Mouse (Mus musculus) layer of hippocampus, postnatal 25 days (tissue): Measurements from ENCODE around the gene Rnpep. TPM values are rescaled to one million over a fixed set of nuclear protein-coding genes. Genes with fewer than 3 reads are reported as not detected.
A peak's percentile ranks its signal among the peaks of the same experiment; 100 is the strongest.

Experiments
- DNase-seq, 2 experiments: peaks; one replicate each; pipeline ENCODE4 v3.0.0; 2022; ENCODE audit warnings: mixed read lengths in 2 of 2, low spot score in 1 of 2; ENCODE audit errors: extremely low spot score in 1 of 2
- total RNA-seq, 2 experiments: library from RNA; stranded (reverse); gene quantifications; 2 replicates each; pipeline ENCODE4 v1.2.3; 2021

Gene Rnpep
- total RNA-seq: 10 to 100 TPM; 51.3 to 57.3 TPM

DNA sequence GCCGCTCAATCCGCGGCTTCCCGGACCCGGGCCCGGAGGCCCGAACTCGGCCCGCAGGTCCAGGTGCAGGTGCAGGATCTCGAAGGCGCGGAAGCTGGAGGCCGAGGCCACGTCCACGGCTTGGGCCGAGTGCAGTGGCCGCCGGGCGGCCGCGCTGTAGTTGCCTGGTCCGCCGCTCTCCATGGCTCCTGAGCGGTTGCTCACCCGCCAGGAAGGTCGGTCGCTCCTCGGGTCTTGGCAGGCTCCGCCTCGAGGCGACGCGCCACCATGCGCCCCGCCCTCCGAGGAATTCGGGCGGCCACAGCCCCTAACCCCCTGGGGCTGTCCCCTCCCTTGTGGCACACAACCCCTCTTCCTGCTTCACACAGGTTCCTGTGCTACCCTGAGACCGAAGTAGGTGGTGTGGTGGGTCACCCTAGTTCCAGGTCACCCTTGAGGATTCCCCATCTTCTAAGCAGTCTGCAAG is at the start of gene Rnpep:
Rnpep (minus strand) TSS at position 259 of the 466 bp plus-strand sequence.
- DNase-seq: peak; percentile 54 to 74

DNA sequence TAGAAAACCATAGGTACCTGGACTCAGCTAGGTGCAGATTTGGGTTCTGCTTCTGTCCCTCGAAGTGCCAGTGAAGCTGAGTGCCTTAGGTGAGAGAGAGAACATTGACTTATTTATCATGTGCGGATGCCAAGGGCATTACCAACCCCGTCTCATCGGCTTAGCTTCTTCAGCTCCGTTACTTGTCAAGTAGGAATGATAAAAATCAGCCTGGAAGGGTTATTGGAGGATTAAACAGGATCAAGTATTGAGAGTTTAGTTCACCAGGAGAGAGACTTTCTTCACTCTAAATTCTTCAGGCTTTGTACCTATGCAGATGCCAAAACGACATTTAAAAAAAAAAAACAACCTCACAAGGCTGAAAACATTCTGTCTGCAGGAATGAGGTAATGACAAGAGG is 46.7 kb upstream of the Rnpep start:
- DNase-seq: no peak

DNA sequence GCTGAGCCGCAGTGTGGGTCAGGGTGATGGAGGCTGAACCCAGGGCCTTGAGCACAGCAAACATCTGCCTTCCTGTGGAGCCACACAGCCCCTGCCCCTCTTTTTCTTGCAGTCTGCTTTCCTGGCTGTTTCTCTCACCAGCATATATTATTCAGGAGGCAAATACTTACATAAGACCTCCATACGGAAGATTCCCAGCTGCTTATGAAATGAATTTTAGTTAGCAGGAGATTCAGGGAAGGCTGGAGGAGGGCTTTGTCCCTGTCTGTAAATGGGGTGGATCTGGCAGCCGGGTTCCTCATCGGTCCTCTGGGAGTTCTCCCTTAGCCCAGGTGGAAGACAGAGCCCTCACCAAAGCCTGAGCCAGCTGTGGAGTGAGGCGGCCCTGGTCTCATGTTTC is 44.5 kb upstream of the Rnpep start:
- DNase-seq: no peak

DNA sequence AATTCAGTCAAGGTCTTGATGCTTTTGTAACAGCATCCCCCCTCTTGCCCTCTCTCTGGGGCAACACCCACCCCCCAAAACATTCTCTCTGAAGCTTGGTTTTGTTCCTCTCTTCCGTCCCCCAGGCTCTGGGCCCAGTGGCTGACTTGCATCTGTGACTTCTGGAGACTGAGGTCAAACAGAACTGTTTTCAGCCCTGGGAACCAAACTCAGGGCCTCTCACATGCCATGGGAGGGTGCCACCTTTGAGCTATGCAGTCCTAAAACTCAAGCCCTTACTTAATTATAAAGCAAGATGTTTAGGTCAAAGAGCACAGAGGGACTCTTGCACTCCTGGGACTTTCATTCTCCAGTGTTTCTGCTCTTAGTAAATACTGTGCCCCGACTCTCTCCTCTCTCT is 42.0 kb upstream of the Rnpep start:
- DNase-seq: no peak

DNA sequence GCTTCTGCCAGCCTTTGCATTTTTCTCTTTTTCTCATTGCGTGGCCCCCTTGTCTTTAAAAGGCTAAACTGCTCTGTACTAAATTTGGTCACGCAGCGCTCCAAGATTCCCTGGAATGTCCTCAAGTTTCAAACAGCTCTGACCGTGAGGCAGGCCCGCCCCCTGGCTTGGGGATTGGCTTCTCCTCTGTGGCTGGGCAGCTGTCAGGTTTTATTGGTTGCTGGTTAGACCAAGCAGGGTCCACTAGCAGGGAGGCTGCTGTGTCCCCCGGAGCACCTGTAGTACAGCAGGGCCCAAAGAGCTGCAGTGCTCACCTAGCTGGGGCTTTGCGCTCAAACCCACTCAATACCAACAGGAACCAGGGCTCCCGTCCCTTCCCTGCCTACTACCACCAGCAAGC is 40.7 kb upstream of the Rnpep start, which contains the start of gene Lmod1:
Lmod1 (plus strand) TSS at position 237 of the 400 bp plus-strand sequence.
- no peak for DNase-seq

DNA sequence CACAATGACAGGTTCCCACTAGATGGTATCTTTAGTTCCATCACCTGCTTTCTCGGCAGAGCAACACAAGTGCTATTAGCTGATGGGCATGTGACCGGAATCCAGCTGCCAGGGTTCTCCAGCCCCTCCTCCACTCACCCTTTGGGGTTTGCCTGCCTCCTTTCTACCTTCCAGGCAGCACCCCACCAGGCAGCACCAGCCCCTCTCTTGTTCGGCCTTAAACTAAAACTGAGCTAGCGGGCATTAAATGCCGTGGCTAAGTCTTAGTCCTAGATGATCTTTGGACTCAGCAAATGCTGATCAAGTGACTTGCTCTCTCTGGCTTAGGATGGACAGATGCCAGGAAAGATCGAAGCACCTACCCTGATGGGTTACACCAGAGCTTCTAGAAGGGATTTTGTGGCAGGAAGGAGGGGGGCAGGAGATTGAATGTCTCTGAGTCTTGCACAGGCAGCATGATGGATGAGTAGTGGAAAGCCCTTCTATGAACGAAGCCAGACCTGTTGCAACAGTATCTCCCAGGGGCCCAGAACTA is 39.5 kb upstream of the Rnpep start:
- no peak for DNase-seq

DNA sequence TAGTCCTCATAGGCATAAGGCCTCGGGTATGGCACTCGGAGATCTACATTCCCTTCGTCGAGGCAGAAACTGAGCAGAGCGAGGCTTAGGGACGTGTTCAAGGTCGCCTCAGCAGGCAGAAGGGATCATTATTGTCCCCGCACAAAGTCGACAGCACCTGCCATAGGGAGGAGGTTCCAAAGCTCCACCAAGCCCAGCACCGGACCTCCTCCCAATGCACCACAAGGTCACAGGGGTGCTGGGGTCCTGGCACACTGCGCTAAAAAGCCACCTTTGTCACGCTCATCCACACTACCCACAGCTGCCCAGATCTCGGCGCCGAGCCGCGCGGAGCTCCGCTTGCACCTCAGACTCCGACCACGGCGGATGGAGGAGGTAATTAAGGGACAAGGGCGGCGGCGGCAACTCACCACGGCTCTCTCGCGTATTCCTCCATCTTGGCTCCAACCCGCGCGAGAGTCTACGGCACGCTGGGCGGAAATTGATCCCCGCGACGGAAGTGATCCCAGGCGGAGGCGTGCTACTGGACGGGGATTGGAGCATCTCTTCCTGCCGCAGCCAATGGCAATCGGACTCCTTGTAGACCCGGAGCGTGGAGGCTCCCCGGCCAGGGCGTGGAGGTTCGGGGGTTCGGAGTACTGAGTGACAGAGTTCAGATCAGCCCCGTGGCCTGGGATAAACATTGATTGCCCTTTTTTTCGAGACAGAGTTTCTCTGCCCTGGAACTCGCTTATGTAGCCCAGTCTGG is 29.6 kb upstream of the Rnpep start, which contains the start of gene Timm17a:
Timm17a (minus strand) TSS at position 495 of the 748 bp plus-strand sequence.
- peak; percentile 77 to 83 for DNase-seq

DNA sequence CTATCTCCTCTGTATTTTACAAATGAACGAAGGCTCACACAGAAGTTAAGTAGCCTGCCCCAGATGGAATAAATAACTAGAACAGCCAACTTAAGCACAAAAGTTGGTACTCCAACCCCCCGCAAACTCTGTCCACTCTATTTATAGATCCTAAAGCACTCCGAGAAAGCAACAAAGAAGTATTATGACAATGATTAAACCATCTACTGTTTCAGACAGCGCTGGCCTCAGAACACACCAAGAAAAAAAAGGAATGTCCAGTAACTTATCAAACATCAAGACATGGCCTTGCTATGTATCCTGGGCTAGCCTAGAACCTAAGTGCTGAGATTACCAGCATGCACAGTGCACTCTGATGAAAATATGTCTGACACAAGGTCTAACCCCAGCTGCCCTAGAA is 28.3 kb upstream of the Rnpep start:
- no peak for DNase-seq

DNA sequence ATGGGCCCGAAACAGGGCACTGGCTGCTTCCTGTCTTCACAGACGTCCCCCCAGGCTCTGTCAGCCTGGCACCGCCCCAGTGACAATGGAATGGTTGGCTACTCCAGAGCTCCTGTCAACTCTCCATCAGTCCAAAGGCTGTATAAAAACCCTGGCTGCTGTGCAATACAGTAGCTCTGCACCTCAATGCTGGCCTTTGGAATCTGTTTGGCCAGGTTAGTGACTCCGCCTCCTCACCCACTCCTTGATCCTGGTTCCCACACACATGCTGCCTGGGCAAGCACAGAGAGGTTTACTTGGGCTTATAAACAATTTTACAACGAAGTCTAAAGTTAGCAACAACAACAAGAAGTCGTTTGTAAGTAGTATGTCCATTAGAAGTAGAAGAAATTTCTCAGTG is 27.5 kb upstream of the Rnpep start:
- DNase-seq: no peak

DNA sequence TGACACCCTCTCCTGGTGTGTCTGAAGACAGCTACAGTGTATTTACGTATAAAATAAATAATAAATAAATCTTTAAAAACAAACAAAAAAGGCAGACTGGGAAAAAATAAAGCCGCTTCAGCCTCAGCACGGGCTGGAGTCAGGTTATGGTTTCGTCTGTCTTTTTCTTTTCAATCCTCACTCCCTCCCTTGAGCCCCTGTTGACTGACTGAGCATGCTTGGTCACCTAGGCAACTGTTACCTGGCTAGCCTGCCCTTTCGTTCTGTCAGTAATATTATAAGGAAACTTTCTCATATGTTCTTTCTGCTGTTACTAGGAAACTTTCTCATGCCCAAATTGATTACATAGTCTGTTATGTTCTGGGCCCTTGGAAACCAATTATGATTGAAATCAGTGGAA is 7.0 kb upstream of the Rnpep start:
- no peak for DNase-seq

DNA sequence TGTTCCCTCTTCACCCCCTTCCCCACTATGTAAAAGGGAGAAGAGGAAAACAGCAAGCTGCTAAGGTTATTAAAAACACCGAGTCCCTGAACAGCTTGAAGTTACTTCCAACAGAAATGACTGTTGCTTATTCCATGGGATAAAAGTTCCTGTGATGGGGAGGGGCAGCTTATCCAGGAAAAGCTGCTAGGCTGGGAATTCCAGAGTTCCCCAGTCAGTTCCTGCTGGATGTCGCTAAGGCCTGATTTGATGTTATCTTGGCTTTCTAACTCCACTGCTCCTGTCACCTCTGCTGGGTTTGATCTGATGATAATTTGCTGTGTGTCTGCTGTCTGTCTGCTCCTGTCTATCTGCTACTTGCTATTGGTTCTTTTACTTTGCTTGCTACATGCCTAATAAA is 2.4 kb upstream of the Rnpep start:
- DNase-seq: no peak

DNA sequence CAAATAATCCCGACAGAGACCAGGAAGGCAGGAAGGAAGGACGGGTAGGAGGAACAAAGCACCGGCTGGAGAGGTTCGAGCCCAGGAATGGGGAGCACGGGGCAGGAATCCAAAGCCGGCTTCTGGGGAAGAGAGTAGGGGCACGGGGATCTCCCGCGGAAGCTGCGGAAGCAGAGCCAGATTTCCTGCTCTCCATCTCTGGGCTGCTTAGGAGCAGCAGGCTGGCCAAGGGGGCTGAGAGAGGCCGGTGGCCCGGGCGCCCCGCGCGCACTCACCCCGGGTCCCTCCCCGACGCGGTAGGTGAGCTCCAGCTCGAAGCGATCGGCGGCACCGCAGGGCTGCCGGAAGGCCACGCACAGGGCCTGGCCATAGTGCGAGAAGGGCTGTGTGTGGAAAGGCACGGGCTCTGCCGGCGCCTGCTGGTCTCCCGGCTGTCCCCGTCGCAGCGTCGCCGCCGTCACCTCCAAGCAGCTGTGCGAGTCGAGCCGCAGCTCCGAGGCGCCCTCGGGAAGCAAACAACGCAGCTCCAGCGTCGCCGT is 528 bp downstream of the Rnpep start:
- DNase-seq: peak in 1 of 2 experiments; percentile 13

DNA sequence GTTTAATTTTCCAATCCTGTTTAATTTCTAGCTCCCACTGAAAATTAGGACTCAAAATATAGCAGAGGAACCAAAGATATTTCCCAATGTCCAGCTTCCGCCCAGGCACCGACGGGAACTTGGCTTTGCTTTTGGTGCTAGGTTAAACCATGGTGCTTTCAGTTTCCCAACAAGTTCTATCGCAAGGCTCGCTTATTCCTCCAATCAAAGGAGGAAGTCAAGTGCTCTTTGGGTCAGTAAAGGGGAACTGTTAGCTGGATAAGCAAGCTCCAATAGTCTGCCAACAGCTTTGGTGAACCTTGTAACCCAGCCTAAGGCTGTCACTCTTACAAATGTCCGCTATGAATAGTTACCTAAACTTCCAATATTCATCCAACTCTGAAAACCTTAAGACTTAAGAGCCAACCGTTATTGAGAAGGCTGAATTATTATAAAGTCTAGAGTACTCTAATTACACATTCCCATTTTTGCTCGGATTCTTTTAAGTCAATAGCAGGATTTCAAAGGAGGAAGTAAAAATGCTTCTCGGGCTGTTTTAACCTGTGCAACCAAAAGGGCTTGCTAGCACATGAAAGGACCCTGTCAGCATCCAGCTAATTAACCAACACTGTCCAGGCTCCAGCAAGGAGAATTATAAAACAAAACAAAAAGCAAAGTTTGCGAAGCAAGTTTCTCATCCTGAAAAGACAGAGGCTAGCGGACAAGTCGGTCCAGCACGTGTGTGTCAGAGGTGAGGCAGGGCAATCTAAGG is 1.2 kb downstream of the Rnpep start:
- no peak for DNase-seq

DNA sequence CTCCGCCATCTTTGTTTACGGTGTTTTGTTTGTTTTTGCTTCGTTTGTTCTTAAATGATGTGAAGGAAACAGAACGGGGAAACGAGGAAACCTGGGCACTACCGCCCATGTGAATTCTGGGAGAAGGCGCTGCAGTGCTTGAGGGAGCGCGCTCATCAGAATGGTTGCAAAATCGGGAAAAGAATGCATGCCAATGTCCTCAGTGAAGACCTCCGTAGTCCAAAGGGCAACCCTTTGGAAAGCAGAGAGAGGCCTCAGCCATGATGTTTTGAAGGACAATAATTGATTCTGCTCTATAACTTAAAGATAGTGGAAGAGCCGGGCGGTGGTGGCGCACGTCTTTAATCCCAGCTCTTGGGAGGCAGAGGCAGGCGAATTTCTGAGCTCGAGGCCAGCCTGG is 2.0 kb downstream of the Rnpep start:
- DNase-seq: no peak

DNA sequence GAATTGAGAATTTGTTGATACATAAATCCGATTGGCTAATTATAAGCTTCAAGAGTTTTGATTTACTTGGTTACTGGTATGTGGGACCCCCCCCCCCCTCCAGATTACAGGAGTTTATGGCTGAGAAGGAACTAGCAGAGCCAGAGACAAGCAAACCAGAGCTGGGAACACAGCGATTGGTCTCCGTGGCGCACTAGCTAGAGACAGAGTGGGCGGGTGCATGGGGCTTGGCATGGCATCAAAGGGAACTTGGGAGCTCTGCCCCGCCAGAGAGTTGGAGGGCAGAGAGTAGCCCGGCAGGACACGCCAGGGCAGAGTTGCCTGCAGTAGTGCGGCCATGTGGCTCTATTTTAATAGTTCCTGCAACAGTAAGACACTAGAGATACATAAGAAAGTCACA is 3.2 kb downstream of the Rnpep start:
- DNase-seq: peak in 1 of 2 experiments; percentile 53

DNA sequence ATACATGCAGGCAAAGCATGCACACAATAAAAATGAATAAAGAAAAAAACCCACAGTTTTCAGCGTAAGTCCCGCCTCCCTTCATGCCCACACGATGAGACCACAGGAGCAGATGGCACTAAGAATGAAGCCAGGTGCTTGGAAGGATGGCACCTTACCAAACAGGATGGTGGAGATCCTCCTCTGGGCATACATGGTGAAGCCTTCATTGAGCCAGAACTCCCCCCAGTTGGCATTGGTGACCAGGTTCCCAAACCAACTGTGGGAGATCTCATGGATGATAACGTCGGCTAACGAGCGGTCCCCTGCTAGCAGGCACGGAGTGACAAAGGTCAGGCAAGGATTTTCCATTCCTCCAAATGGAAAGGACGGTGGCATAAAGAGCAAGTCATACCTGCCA is 12.5 kb downstream of the Rnpep start:
- no peak for DNase-seq

DNA sequence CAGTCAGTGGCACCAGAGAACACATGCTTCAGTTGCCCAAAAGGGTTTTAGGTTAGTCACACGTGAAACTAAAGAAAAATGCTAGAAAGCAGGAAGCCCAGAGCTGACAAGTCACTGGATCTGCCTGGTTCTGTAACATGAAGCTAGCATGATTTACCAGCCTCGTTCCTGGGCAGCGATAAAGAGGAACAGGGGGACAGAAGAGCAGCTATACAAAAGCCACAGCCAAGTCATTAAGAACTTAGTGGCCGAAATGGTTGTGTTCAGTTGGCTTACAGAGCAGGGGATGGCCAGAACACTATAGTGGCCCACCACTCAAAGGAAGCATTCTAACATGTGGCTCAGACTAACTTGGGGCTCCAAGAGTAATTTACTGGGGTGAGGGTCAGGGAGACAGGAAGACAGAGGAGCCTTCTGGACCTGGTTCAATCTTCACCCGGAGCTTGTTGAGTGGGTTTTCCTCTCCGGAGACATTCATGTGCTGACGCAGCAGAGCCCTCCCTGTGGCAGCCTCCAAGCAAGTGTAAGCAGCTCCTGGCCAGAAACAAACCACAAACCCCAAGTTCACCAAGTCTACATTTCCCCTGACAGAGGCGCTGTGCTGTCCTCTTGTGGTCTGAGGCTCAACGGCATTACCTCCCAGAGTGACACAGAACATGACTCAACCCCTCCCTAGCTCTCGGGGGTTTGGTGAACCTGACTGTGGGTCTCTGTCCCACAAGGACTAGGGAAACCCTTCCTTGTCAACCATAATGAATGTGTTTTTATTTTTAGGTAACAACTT is 16.0 kb downstream of the Rnpep start:
- no peak for DNase-seq

DNA sequence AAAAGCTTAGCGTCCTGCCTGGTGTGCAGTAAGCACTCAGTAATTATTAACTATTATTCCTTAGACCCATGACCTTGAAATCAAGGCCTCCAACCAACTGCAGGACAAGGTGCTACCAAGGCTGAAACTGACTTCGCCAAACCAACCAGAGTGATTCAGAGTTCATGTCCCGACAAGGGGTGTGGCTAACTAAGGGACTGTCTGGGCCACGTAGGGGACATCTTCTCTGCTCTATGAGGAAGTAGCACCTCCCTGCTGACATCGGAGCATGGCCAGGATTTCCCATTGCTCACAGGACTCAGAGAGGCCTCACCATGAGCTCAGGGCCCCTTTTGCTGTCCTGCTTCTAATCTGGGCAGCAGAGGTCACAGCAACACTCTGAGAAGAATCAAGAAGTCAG is 18.1 kb downstream of the Rnpep start:
- no peak for DNase-seq

DNA sequence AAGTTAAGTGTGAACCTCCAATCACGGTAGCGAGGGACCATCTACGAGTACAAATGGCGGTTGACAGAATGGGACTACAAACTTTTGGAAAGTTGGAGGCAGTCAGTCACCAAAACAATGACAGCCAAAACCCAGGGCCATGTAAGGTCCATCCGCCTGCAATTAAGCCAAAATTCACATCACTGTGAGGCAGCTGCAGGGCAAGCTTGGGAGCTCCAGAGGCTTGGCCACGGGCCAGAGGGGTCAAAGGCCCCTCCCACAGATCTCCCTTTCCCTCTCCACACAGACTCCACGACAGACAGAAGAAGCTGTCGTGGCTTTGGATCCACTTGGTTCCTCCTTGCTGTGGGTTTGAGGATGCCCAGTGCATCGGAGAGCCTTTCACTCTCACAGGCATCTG is 20.6 kb downstream of the Rnpep start:
- DNase-seq: no peak

DNA sequence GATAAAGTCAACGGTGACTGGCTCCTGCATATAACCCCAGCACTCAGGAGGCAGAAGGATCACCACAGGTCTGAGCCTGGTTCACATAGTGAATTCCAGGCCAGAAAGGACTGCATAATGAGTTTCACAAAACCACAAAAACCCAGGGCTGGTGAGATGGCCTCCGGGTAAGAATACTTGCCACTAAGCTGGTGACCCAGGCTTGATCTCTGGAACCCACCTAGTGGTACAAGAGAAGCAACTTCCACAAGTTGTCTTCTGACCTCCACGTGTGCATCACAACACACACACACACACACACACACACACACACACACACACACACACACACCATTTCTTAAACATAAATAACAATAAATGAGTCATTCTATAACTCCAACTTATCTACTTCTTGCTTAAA is 21.6 kb downstream of the Rnpep start:
- no peak for DNase-seq
